Mouse (Mus musculus) MEL (cell line): ENCODE results near the gene Hoxb5. TPM values are rescaled to one million over a fixed set of nuclear protein-coding genes. Genes with fewer than 3 reads are reported as not detected.

Source experiments
- DNase-seq: peaks from one replicate; pipeline ENCODE4 v3.0.0; 2011; ENCODE audit warnings: low read depth, low spot score
- H3K27ac ChIP-seq: 2 replicates; pipeline ENCODE4 v1.5.1; 2012; ENCODE audit warnings: low read depth, mild to moderate bottlenecking, control low read depth, low read length, moderate library complexity; ENCODE audit not compliant: control insufficient read depth
- H3K27me3 ChIP-seq, 2 experiments: fragments of 150-350 bp in 1 of 2; sonication (generic) in 1 of 2; 2 replicates each; pipeline ENCODE4 v1.6.1; 2012; ENCODE audit warnings: low read length in 2 of 2, mild to moderate bottlenecking in 2 of 2, improper control_type of control experiment in 1 of 2, moderate library complexity in 1 of 2; ENCODE audit not compliant: insufficient read depth in 2 of 2, control insufficient read depth in 1 of 2
- H3K36me3 ChIP-seq, 2 experiments: 2 replicates each; pipeline ENCODE4 v1.6.1; 2012 to 2014; ENCODE audit warnings: low read length in 2 of 2, improper control_type of control experiment in 1 of 2, inconsistent platforms in 1 of 2, mild to moderate bottlenecking in 1 of 2; ENCODE audit not compliant: insufficient read depth in 2 of 2, control insufficient read depth in 1 of 2
- H3K4me1 ChIP-seq, 2 experiments: fragments of 150-350 bp in 1 of 2; sonication (generic) in 1 of 2; 2 replicates each; pipeline ENCODE4 v1.6.1; 2012; ENCODE audit warnings: low read length in 2 of 2, improper control_type of control experiment in 1 of 2, mild to moderate bottlenecking in 1 of 2; ENCODE audit not compliant: insufficient read depth in 2 of 2, control insufficient read depth in 1 of 2
- H3K4me3 ChIP-seq, 2 experiments: fragments of 150-350 bp in 1 of 2; sonication (generic) in 1 of 2; 2 replicates each; pipeline ENCODE4 v1.5.1; 2012; ENCODE audit warnings: low read depth in 2 of 2, low read length in 2 of 2, mild to moderate bottlenecking in 2 of 2, moderate library complexity in 2 of 2, control low read depth in 1 of 2, improper control_type of control experiment in 1 of 2; ENCODE audit not compliant: control insufficient read depth in 1 of 2, insufficient read depth in 1 of 2
- H3K79me2 ChIP-seq: 2 replicates; pipeline ENCODE4 v1.6.1; 2012; ENCODE audit warnings: mild to moderate bottlenecking, low read length, moderate library complexity; ENCODE audit not compliant: control insufficient read depth, poor library complexity, insufficient read depth
- H3K9ac ChIP-seq: 2 replicates; pipeline ENCODE4 v1.6.1; 2012; ENCODE audit warnings: low read depth, mild to moderate bottlenecking, control low read depth, low read length, moderate library complexity; ENCODE audit not compliant: control insufficient read depth, poor library complexity, severe bottlenecking
- H3K9me3 ChIP-seq: fragments of 150-350 bp; sonication (generic); replicated peaks from 2 replicates; pipeline ENCODE4 v1.6.1; 2012; ENCODE audit warnings: mild to moderate bottlenecking, low read length, improper control_type of control experiment, moderate library complexity; ENCODE audit not compliant: insufficient read depth
- BHLHE40 ChIP-seq: IDR thresholded peaks from 2 replicates; pipeline ENCODE4 v1.6.1; 2012; ENCODE audit warnings: low read depth, mild to moderate bottlenecking, inconsistent platforms, low read length, improper control_type of control experiment, borderline replicate concordance
- CHD1 ChIP-seq: IDR thresholded peaks from 2 replicates; pipeline ENCODE4 v1.6.1; 2012; ENCODE audit warnings: low read depth, mild to moderate bottlenecking, inconsistent platforms, low read length, improper control_type of control experiment
- CHD2 ChIP-seq: IDR thresholded peaks from 2 replicates; pipeline ENCODE4 v1.6.1; 2011; ENCODE audit warnings: low read length, improper control_type of control experiment
- ETS1 ChIP-seq: IDR thresholded peaks from 2 replicates; pipeline ENCODE4 v1.6.1; 2012; ENCODE audit warnings: low read depth, mild to moderate bottlenecking, inconsistent platforms, low read length, improper control_type of control experiment, moderate library complexity
- GATA1 ChIP-seq: IDR thresholded peaks from 2 replicates; pipeline ENCODE4 v1.6.1; 2011; ENCODE audit warnings: low read depth, low read length, improper control_type of control experiment
- JUND ChIP-seq: IDR thresholded peaks from 2 replicates; pipeline ENCODE4 v1.6.1; 2011; ENCODE audit warnings: low read depth, mild to moderate bottlenecking, improper control_type of control experiment, low read length
- KAT2A ChIP-seq: conservative IDR thresholded peaks from 2 replicates; pipeline ENCODE4 v1.6.1; 2012; ENCODE audit warnings: low read depth, low read length, improper control_type of control experiment, inconsistent platforms
- MAFK ChIP-seq: IDR thresholded peaks from 2 replicates; pipeline ENCODE4 v1.6.1; 2011; ENCODE audit warnings: low read depth, mild to moderate bottlenecking, low read length, improper control_type of control experiment, borderline replicate concordance
- MAX ChIP-seq: IDR thresholded peaks from 2 replicates; pipeline ENCODE4 v1.6.1; 2011; ENCODE audit warnings: low read length, improper control_type of control experiment
- MAZ ChIP-seq: IDR thresholded peaks from 2 replicates; pipeline ENCODE4 v1.6.1; 2012; ENCODE audit warnings: low read depth, mild to moderate bottlenecking, inconsistent platforms, low read length, improper control_type of control experiment
- MEF2A ChIP-seq: IDR thresholded peaks from 2 replicates; pipeline ENCODE4 v1.6.1; 2014; ENCODE audit warnings: low read depth, mild to moderate bottlenecking, inconsistent platforms, low read length, improper control_type of control experiment; ENCODE audit not compliant: poor library complexity, insufficient replicate concordance, severe bottlenecking; ENCODE audit errors: extremely low read depth
- MYB ChIP-seq: IDR thresholded peaks from 2 replicates; pipeline ENCODE4 v1.6.1; 2011; ENCODE audit warnings: mild to moderate bottlenecking, low read depth, low read length, improper control_type of control experiment
- NRF1 ChIP-seq: IDR thresholded peaks from 2 replicates; pipeline ENCODE4 v1.6.1; 2014; ENCODE audit warnings: low read depth, mild to moderate bottlenecking, inconsistent platforms, low read length, improper control_type of control experiment, moderate library complexity; ENCODE audit not compliant: poor library complexity, insufficient read depth, severe bottlenecking
- POLR2AphosphoS2 ChIP-seq: IDR thresholded peaks from 2 replicates; pipeline ENCODE4 v1.6.1; 2011; ENCODE audit warnings: low read length, improper control_type of control experiment
- POLR2AphosphoS5 ChIP-seq: IDR thresholded peaks from 2 replicates; pipeline ENCODE4 v1.6.1; 2012; ENCODE audit warnings: low read depth, borderline replicate concordance, mild to moderate bottlenecking, inconsistent platforms, low read length, moderate library complexity, mixed read lengths
- RCOR1 ChIP-seq: IDR thresholded peaks from 2 replicates; pipeline ENCODE4 v1.6.1; 2012; ENCODE audit warnings: low read depth, mild to moderate bottlenecking, inconsistent platforms, low read length, improper control_type of control experiment
- SIN3A ChIP-seq: IDR thresholded peaks from 2 replicates; pipeline ENCODE4 v1.6.1; 2012; ENCODE audit warnings: low read length, improper control_type of control experiment, inconsistent platforms
- TBP ChIP-seq: IDR thresholded peaks from 2 replicates; pipeline ENCODE4 v1.8.0; 2011; ENCODE audit warnings: low read depth, low read length, improper control_type of control experiment
- TCF12 ChIP-seq: IDR thresholded peaks from 2 replicates; pipeline ENCODE4 v1.6.1; 2014; ENCODE audit warnings: low read depth, mild to moderate bottlenecking, inconsistent platforms, low read length, improper control_type of control experiment, moderate library complexity
- UBTF ChIP-seq: IDR thresholded peaks from 2 replicates; pipeline ENCODE4 v1.6.1; 2012; ENCODE audit warnings: low read depth, mild to moderate bottlenecking, inconsistent platforms, low read length, improper control_type of control experiment, moderate library complexity, borderline replicate concordance; ENCODE audit not compliant: insufficient read depth
- USF1 ChIP-seq: IDR thresholded peaks from 2 replicates; pipeline ENCODE4 v1.6.1; 2014; ENCODE audit warnings: low read depth, mild to moderate bottlenecking, inconsistent platforms, low read length, improper control_type of control experiment, moderate library complexity
- ZKSCAN1 ChIP-seq: IDR thresholded peaks from 2 replicates; pipeline ENCODE4 v1.6.1; 2012; ENCODE audit warnings: low read depth, mild to moderate bottlenecking, inconsistent platforms, low read length, improper control_type of control experiment, moderate library complexity
- polyA plus RNA-seq, 2 experiments: library from polyadenylated mRNA; stranded (reverse) in 1 of 2; unstranded in 1 of 2; fragments of >175 nt in 1 of 2; fragments of >200 nt in 1 of 2; gene quantifications; 2 replicates each; pipeline versions ENCODE4 v1.2.1 to v1.2.4; 2012; ENCODE audit warnings: low replicate concordance in 2 of 2, low read depth in 1 of 2; ENCODE audit not compliant: insufficient read length in 2 of 2, insufficient read depth in 1 of 2, missing spikeins in 1 of 2
- total RNA-seq: library from RNA; depleted of rRNA; stranded (reverse); fragments of 300-350 nt; gene quantifications from 2 replicates; pipeline ENCODE4 v1.2.3, GENCODE M21; 2012

Hoxb5 gene
- total and polyA plus RNA-seq, 3 experiments, result not detected

DNA sequence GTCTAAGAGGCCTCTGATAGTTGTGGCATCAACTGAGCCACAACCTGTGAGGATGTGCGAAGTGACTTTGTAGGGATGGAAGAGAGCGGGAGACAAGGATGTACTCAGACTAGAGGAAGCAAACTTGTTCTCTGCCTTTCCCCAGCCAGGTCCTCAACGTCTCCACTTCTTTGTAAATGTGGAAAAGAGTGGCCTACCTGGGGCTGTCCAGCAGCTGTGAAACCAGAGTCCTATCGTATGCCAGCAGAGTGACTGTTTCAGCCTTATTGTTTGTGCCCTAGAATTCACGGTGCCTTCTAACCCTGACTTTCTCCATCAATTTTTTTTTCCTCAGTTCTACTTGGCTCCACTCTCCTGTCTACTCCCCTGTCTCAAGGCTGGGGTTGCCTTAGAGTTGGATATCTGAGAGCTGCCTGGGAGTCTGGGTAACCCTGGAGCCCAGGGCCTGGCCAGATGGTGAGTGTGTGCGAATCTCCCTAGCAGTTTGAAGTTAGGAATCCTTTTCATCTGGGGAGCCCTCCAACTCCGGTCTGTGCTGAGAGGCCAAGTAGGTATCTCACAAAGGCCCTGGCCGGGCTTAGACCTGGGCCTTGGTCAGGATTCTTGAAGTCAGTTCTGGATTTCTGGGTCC, 38.6 kb upstream of the Hoxb5 start:
- no peaks in the 10 kb centered on the region for H3K4me1 ChIP-seq
- TF ChIP-seq USF1, result no peak
- H3K27me3 ChIP-seq, result peaks cover 15 to 18% of the 10 kb centered on the region in 2 experiments
- H3K27ac ChIP-seq, result no peak overlapping the region
- H3K4me3 ChIP-seq, result no peak overlapping the region
- H3K9me3 ChIP-seq, result no peaks in the 10 kb centered on the region
- H3K79me2 ChIP-seq, result no peaks in the 10 kb centered on the region
- no peak overlapping the region for H3K9ac ChIP-seq
- no peaks in the 10 kb centered on the region for H3K36me3 ChIP-seq
- DNase-seq, result no peak

DNA sequence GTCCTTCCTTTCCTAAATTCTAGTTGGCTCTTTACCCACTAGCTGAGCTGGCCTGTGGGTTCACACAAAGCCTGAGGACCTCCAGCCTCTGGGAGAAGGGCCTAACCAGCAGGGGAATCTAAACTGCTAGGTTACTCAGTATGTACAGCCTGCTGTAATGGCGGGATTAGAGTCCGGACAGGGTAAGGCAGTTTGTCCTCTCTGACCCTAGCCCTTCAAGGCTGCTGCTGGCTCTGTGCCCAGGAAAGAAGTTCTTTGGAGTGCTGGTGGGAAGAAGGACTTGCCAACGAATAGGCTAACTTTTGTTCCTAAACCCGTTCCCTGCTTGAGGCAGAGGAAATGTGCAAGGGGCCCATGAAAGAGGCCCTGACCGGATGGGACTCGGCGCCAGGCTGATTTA, 37.2 kb upstream of the Hoxb5 start:
- no peaks in the 10 kb centered on the region for H3K36me3 ChIP-seq
- no peak overlapping the region for H3K4me3 ChIP-seq
- no peak for DNase-seq
- no peak overlapping the region for H3K27ac ChIP-seq
- no peak overlapping the region for H3K9ac ChIP-seq
- H3K9me3 ChIP-seq, result no peaks in the 10 kb centered on the region
- H3K4me1 ChIP-seq, result no peaks in the 10 kb centered on the region
- peaks cover 10 to 13% of the 10 kb centered on the region in 2 experiments for H3K27me3 ChIP-seq
- no peaks in the 10 kb centered on the region for H3K79me2 ChIP-seq
- TF ChIP-seq POLR2AphosphoS5, result no peak
- no peak for TF ChIP-seq CHD2
- no peak for TF ChIP-seq RCOR1
- TF ChIP-seq GATA1, result no peak
- no peak for TF ChIP-seq UBTF

- Histone ChIP-seq H3K79me2 (no peaks in the 10 kb centered on the region), H3K27me3 (peaks cover 10 to 13% of the 10 kb centered on the region in 2 experiments), H3K36me3 (no peaks in the 10 kb centered on the region), H3K27ac (no peak overlapping the region), H3K4me1 (no peaks in the 10 kb centered on the region), H3K9me3 (no peaks in the 10 kb centered on the region), H3K4me3 (no peak overlapping the region), H3K9ac (no peak overlapping the region)
- no peak for DNase-seq
- TF ChIP-seq CHD1, result no peak
- TF ChIP-seq SIN3A, result no peak
- TF ChIP-seq BHLHE40, result no peak
- TF ChIP-seq NRF1, result no peak
- no peak for TF ChIP-seq POLR2AphosphoS2
- TF ChIP-seq MAX, result no peak
- no peak for TF ChIP-seq ETS1
- TF ChIP-seq KAT2A, result no peak
- TF ChIP-seq TCF12, result no peak
- TF ChIP-seq MYB, result no peak
- TF ChIP-seq GATA1, result no peak
- no peak for TF ChIP-seq USF1
- no peak for TF ChIP-seq MAZ
- no peak for TF ChIP-seq POLR2AphosphoS5
- no peak for TF ChIP-seq MEF2A
- no peak for TF ChIP-seq ZKSCAN1
- TF ChIP-seq MAFK, result no peak
- TF ChIP-seq JUND, result no peak
- TF ChIP-seq TBP, result no peak
These were observed 35.9 kb upstream of the Hoxb5 start for GRCm38 (mm10) chr11:96267021-96267920.
